Mouse (Mus musculus): ENCODE results near the gene Fam83f.
"Not testable (repeated sequence)": the region's sequence is repeated elsewhere in the genome, so short reads cannot be mapped to it uniquely, and the experiment has no call there.

Fam83f gene

GRCm38 (mm10) chr15:80735708-80736107 is 64.1 kb downstream of the Fam83f start:
- intact Hi-C loops (cut with DNase I), result not testable (repeated sequence)

- intact Hi-C loops (cut with DNase I), result no loop called here
Observed at GRCm38 (mm10) chr15:80736553-80736952, 64.9 kb downstream of the Fam83f start.

GRCm38 (mm10) chr15:80738244-80738643 is 66.6 kb downstream of the Fam83f start:
- intact Hi-C loops (cut with DNase I), result no loop called here

GRCm38 (mm10) chr15:80739972-80740371 is 68.3 kb downstream of the Fam83f start:
- intact Hi-C loops (cut with DNase I), result no loop called here

GRCm38 (mm10) chr15:80741836-80742235 is 70.2 kb downstream of the Fam83f start:
- intact Hi-C loops (cut with DNase I), result no loop called here

- intact Hi-C loops (cut with DNase I), result no loop called here
Observed at GRCm38 (mm10) chr15:80742991-80743474, 71.4 kb downstream of the Fam83f start.

- intact Hi-C loops (cut with DNase I), result no loop called here
Observed at GRCm38 (mm10) chr15:80743606-80744005, 72.0 kb downstream of the Fam83f start.

- intact Hi-C loops (cut with DNase I), result no loop called here
Observed at GRCm38 (mm10) chr15:80744667-80745422, 73.2 kb downstream of the Fam83f start.

GRCm38 (mm10) chr15:80748979-80749378 is 77.3 kb downstream of the Fam83f start:
- intact Hi-C loops (cut with DNase I), result no loop called here

Small RNA genes within 50 kb of the gene (microRNA-seq; reads per million reads assigned to microRNA genes)
- 0 reads per million in 2 experiments for gene Mir6957
